Mouse (Mus musculus) E14TG2a.4 (cell line): ENCODE results near the gene Gtpbp3.

ENCODE experiments used
- CTCF ChIP-seq: conservative IDR thresholded peaks from 2 replicates; pipeline ENCODE4 v1.5.1; 2014; ENCODE audit warnings: low read length
- NANOG ChIP-seq: IDR thresholded peaks from 2 replicates; pipeline ENCODE4 v1.6.1; 2014; ENCODE audit warnings: borderline replicate concordance, low read length, mixed read lengths

DNA sequence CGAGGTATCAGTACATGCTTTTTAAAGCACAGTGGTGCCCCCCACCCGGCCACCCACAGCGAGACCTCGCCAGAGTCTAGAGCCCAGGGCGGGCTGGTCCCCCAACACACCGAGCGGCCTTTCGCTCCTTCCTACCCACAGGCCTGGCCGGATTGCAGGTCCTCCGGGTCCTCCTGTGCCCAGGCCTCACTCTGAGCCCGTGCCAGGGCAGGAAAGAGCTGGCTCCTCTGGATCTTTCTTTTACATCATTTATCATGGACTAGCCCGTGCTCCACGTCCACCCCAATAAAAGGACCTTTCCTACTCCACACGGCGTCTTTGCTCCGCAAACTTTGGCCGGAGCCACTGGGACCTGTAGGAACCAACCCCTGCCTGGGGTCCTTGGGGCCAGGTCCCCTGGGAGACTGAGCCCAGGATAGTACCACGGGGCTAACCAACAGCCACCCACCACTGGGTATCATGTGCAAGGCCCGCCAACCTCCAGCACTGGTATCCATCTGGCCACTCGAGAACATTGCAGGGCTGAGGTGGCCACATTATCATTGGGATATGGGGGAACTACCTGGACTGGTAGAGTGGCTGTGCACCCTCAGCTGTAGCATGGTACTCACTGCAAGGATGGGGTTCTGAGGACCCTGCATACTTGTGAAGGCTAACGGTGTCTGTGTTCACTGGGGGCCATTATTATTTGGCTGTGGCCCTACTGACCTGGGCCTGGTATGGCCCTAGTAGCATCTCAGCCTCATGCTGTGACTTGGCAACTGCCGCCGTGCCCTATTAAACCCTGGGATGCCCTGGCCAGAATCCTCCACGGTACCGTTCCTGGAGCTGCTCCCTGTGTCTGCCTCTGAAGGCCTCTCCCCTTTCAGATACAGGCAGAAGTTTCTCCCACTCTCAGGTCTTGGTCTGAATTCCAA is 12.9 kb upstream of the Gtpbp3 start:
- TF ChIP-seq CTCF (no peak), NANOG (no peak)
